Mouse (Mus musculus): ENCODE measurements at regions not wholly inside any gene's neighbourhood (a gene's known extent, or its start where the extent isn't known, plus 50 kb on each side); places are given as distances from the start of the nearest gene placed in this dataset.
"Not testable (repeated sequence)": the region's sequence is repeated elsewhere in the genome, so short reads cannot be mapped to it uniquely, and the experiment has no call there.

GRCm38 (mm10) chr2:133783588-133784342 is 231.8 kb downstream of the Bmp2 start:
- Histone ChIP-seq H3K9me3 (replicated peaks; ENCODE audit: control insufficient read depth, low read length) (no peaks in the 10 kb centered on the region), H3K4me1 (ENCODE audit: control insufficient read depth, insufficient read depth, low read length) (no peaks in the 10 kb centered on the region), H3K4me2 (ENCODE audit: low read depth, low read length) (no peak overlapping the region), H3K36me3 (ENCODE audit: control insufficient read depth, insufficient read depth) (no peaks in the 10 kb centered on the region), H3K27ac (ENCODE audit: low read length) (no peak overlapping the region), H3K9ac (ENCODE audit: low read length) (no peak overlapping the region), H3K4me3 (ENCODE audit: low read length) (no peak overlapping the region), H3K27me3 (ENCODE audit: control insufficient read depth, insufficient read depth, low read length) (no peaks in the 10 kb centered on the region)
- no peak for ATAC-seq (replicated peaks; ENCODE audit: extremely low read depth, insufficient read depth, low FRiP score)
- WGBS: 63% methylated on average over 7 of the region's 7 CpGs

- no peaks in the 10 kb centered on the region for H3K36me3 ChIP-seq (ENCODE audit: control insufficient read depth, insufficient read depth)
- no peak overlapping the region for H3K4me2 ChIP-seq (ENCODE audit: low read depth, low read length)
- H3K4me1 ChIP-seq (ENCODE audit: control insufficient read depth, insufficient read depth, low read length): peaks cover 3% of the 10 kb centered on the region; the same call in 1 of the 2 replicates
- H3K9me3 ChIP-seq (replicated peaks; ENCODE audit: control insufficient read depth, low read length): no peaks in the 10 kb centered on the region
- ATAC-seq (replicated peaks; ENCODE audit: extremely low read depth, insufficient read depth, low FRiP score): no peak
- WGBS: 56% methylated on average over 1 of the region's 1 CpGs
- H3K9ac ChIP-seq (ENCODE audit: low read length): no peak overlapping the region
- no peak overlapping the region for H3K27ac ChIP-seq (ENCODE audit: low read length)
- H3K4me3 ChIP-seq (ENCODE audit: low read length): no peak overlapping the region
- no peaks in the 10 kb centered on the region for H3K27me3 ChIP-seq (ENCODE audit: control insufficient read depth, insufficient read depth, low read length)
Observed at GRCm38 (mm10) chr2:133791031-133791430, 239.1 kb downstream of the Bmp2 start.

DNA sequence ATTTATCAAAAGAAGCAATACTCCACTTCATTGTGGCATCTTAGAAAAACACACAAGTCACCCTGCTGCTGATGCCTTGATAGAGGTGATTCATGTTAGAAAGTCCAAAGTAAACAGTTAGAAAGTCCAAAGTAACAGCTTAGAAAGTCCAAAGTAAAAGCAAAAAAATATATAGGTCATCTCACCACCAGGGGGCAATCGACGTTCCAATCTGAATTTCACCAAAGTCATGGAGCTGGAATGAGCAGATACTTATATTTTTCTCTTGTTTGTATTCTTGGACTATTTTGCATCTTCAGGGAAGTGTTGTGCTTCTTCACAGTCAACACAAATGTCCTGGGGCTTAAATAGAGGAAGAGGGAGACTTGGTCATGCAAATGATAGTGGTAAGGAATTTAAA is 241.3 kb downstream of the Bmp2 start:
- Histone ChIP-seq H3K9ac (ENCODE audit: low read length) (no peak overlapping the region), H3K4me2 (ENCODE audit: low read depth, low read length) (no peak overlapping the region), H3K9me3 (replicated peaks; ENCODE audit: control insufficient read depth, low read length) (no peaks in the 10 kb centered on the region), H3K36me3 (ENCODE audit: control insufficient read depth, insufficient read depth) (no peaks in the 10 kb centered on the region), H3K4me3 (ENCODE audit: low read length) (no peak overlapping the region), H3K27ac (ENCODE audit: low read length) (no peak overlapping the region), H3K27me3 (ENCODE audit: control insufficient read depth, insufficient read depth, low read length) (no peaks in the 10 kb centered on the region), H3K4me1 (ENCODE audit: control insufficient read depth, insufficient read depth, low read length) (peaks cover 3% of the 10 kb centered on the region; the same call in 1 of the 2 replicates)
- no peak for ATAC-seq (replicated peaks; ENCODE audit: extremely low read depth, insufficient read depth, low FRiP score)
- WGBS: 30% methylated on average over 2 of the region's 2 CpGs

GRCm38 (mm10) chr2:133802666-133803065 is 250.7 kb downstream of the Bmp2 start:
- Histone ChIP-seq H3K4me3 (ENCODE audit: low read length) (no peak overlapping the region), H3K4me1 (ENCODE audit: control insufficient read depth, insufficient read depth, low read length) (no peaks in the 10 kb centered on the region), H3K4me2 (ENCODE audit: low read depth, low read length) (no peak overlapping the region), H3K36me3 (ENCODE audit: control insufficient read depth, insufficient read depth) (no peaks in the 10 kb centered on the region), H3K9ac (ENCODE audit: low read length) (no peak overlapping the region), H3K27me3 (ENCODE audit: control insufficient read depth, insufficient read depth, low read length) (no peaks in the 10 kb centered on the region), H3K9me3 (replicated peaks; ENCODE audit: control insufficient read depth, low read length) (no peaks in the 10 kb centered on the region), H3K27ac (ENCODE audit: low read length) (no peak overlapping the region)
- ATAC-seq (replicated peaks; ENCODE audit: extremely low read depth, insufficient read depth, low FRiP score): no peak
- WGBS: 45% methylated on average over 3 of the region's 3 CpGs

GRCm38 (mm10) chr2:133821418-133821817 is 269.5 kb downstream of the Bmp2 start:
- WGBS: 77% methylated on average over 4 of the region's 4 CpGs
- Histone ChIP-seq H3K27ac (ENCODE audit: low read length) (no peak overlapping the region), H3K4me3 (ENCODE audit: low read length) (no peak overlapping the region), H3K4me1 (ENCODE audit: control insufficient read depth, insufficient read depth, low read length) (no peaks in the 10 kb centered on the region), H3K9ac (ENCODE audit: low read length) (no peak overlapping the region), H3K4me2 (ENCODE audit: low read depth, low read length) (no peak overlapping the region), H3K27me3 (ENCODE audit: control insufficient read depth, insufficient read depth, low read length) (no peaks in the 10 kb centered on the region), H3K9me3 (replicated peaks; ENCODE audit: control insufficient read depth, low read length) (no peaks in the 10 kb centered on the region), H3K36me3 (ENCODE audit: control insufficient read depth, insufficient read depth) (no peaks in the 10 kb centered on the region)
- ATAC-seq (replicated peaks; ENCODE audit: extremely low read depth, insufficient read depth, low FRiP score): no peak

DNA sequence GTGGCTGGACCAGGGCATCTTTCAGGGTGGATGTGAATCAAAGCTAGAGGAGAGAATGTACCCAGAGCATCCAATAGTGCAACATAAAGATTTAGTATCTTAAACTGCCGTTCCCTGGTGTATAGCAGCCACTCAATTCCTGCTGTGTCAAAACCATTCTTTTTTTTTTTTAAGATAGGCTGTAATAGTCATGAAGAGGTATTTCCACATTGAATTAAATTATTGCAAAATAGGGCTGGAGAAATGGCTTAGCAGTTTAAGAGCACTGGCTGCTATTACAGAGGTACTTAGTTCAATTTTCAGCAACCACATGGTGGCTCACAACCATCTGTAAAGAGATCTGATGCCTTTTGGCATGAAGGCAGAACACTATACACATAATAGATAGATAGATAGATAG is 277.4 kb downstream of the Bmp2 start:
- Histone ChIP-seq H3K4me1 (ENCODE audit: control insufficient read depth, insufficient read depth, low read length) (no peaks in the 10 kb centered on the region), H3K4me2 (ENCODE audit: low read depth, low read length) (no peak overlapping the region), H3K36me3 (ENCODE audit: control insufficient read depth, insufficient read depth) (no peaks in the 10 kb centered on the region), H3K9me3 (replicated peaks; ENCODE audit: control insufficient read depth, low read length) (no peaks in the 10 kb centered on the region), H3K4me3 (ENCODE audit: low read length) (no peak overlapping the region), H3K27me3 (ENCODE audit: control insufficient read depth, insufficient read depth, low read length) (no peaks in the 10 kb centered on the region), H3K27ac (ENCODE audit: low read length) (no peak overlapping the region), H3K9ac (ENCODE audit: low read length) (no peak overlapping the region)
- no peak for ATAC-seq (replicated peaks; ENCODE audit: extremely low read depth, insufficient read depth, low FRiP score)
- WGBS: 74% methylated on average over 1 of the region's 1 CpGs

GRCm38 (mm10) chr2:133850485-133850884 is 298.5 kb downstream of the Bmp2 start:
- Histone ChIP-seq H3K4me1 (ENCODE audit: control insufficient read depth, insufficient read depth, low read length) (no peaks in the 10 kb centered on the region), H3K36me3 (ENCODE audit: control insufficient read depth, insufficient read depth) (no peaks in the 10 kb centered on the region), H3K27ac (ENCODE audit: low read length) (peak overlapping the region; percentile 35; the same call in 1 of the 2 replicates), H3K27me3 (ENCODE audit: control insufficient read depth, insufficient read depth, low read length) (no peaks in the 10 kb centered on the region), H3K4me3 (ENCODE audit: low read length) (no peak overlapping the region), H3K9me3 (replicated peaks; ENCODE audit: control insufficient read depth, low read length) (no peaks in the 10 kb centered on the region), H3K4me2 (ENCODE audit: low read depth, low read length) (no peak overlapping the region), H3K9ac (ENCODE audit: low read length) (no peak overlapping the region)
- ATAC-seq (replicated peaks; ENCODE audit: extremely low read depth, insufficient read depth, low FRiP score): peak; percentile 55; the same call in 1 of the 2 replicates

- H3K4me1 ChIP-seq (ENCODE audit: control insufficient read depth, insufficient read depth, low read length); H3K36me3 ChIP-seq (ENCODE audit: control insufficient read depth, insufficient read depth); H3K9ac ChIP-seq (ENCODE audit: low read length); H3K4me3 ChIP-seq (ENCODE audit: low read length); H3K27me3 ChIP-seq (ENCODE audit: control insufficient read depth, insufficient read depth, low read length); H3K9me3 ChIP-seq (replicated peaks; ENCODE audit: control insufficient read depth, low read length); ATAC-seq (replicated peaks; ENCODE audit: extremely low read depth, insufficient read depth, low FRiP score); H3K4me2 ChIP-seq (ENCODE audit: low read depth, low read length); H3K27ac ChIP-seq (ENCODE audit: low read length): not testable (repeated sequence)
- 79% methylated on average over 8 of the region's 8 CpGs for WGBS
Observed at GRCm38 (mm10) chr2:133874982-133875381, 323.0 kb downstream of the Bmp2 start.

DNA sequence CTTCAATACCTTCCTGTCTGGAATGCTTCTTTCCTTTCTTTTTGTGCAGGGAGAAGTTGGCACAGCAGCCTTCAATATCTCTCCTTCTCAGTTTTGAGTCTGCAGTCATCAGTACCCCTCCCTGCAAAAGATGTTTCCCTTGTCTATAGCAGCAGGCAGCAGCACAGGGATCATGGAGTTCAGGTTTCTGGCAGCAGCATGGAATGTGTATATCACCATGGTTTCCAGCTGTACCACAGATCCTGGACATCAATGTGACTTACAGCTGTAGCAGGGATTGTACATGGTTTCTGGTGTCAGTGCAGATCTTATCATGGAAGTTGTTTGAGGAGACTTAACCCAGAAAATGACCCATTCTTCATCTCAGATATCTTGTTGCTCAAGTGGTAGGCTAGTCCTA is 331.7 kb downstream of the Bmp2 start:
- Histone ChIP-seq H3K4me2 (ENCODE audit: low read depth, low read length) (no peak overlapping the region), H3K27ac (ENCODE audit: low read length) (no peak overlapping the region), H3K9ac (ENCODE audit: low read length) (no peak overlapping the region), H3K9me3 (replicated peaks; ENCODE audit: control insufficient read depth, low read length) (no peaks in the 10 kb centered on the region), H3K36me3 (ENCODE audit: control insufficient read depth, insufficient read depth) (no peaks in the 10 kb centered on the region), H3K4me3 (ENCODE audit: low read length) (no peak overlapping the region), H3K4me1 (ENCODE audit: control insufficient read depth, insufficient read depth, low read length) (no peaks in the 10 kb centered on the region), H3K27me3 (ENCODE audit: control insufficient read depth, insufficient read depth, low read length) (no peaks in the 10 kb centered on the region)
- ATAC-seq (replicated peaks; ENCODE audit: extremely low read depth, insufficient read depth, low FRiP score): no peak
